Mouse (Mus musculus): ENCODE results near the gene Gigyf2.
"Not testable (repeated sequence)": the region's sequence is repeated elsewhere in the genome, so short reads cannot be mapped to it uniquely, and the experiment has no call there.

GRCm38 (mm10) chr1:87469971-87470370 lies 143.2 kb downstream of the Gigyf2 start, which contains the start of gene Snorc:
- TF ChIP-seq CTCF (IDR thresholded peaks at IDR 0.05; ENCODE audit: low read depth); EP300 (optimal IDR thresholded peaks at IDR 0.05): not testable (repeated sequence)
